Mouse (Mus musculus) heart, postnatal 0 days (tissue): Measurements from ENCODE around the gene Phospho1.

Experiments
- CTCF ChIP-seq: IDR thresholded peaks from 2 replicates; pipeline ENCODE4 v1.5.1; 2016; ENCODE audit warnings: antibody characterized with exemption, control low read depth, low read depth
- EP300 ChIP-seq: IDR thresholded peaks from 2 replicates; pipeline ENCODE4 v1.6.1; 2016; ENCODE audit warnings: antibody characterized with exemption, low read depth

DNA sequence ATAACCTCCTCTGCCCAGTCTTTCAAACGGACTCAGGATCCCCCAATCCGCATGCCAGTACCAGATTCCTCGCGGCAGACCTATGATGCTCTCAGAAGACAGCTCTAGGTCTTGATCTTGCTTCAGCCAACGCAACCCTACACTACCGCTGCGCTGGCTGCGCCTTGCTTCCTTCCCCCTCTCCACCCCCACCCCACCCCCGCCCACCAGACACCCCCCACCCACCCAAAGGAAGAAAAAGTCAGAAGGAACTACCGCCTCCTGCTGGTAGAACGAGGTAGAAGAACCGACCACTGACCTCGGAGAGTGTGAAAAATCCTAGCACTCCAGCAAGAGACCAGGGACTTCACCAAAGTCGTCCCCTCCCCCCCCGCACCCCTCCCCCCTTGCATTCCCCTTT is 7.3 kb downstream of the Phospho1 start:
- TF ChIP-seq CTCF, result peak; percentile 23; the same call in 1 of the 2 replicates
- TF ChIP-seq EP300, result no peak
